Mouse (Mus musculus) G1E (cell line): Measurements from ENCODE around the gene Tuba1b. TPM values are rescaled to one million over a fixed set of nuclear protein-coding genes. Genes with fewer than 3 reads are reported as not detected.

ENCODE experiments used
- ATAC-seq: 2 replicates; pipeline ENCODE4 v1.8.0; 2016; ENCODE audit warnings: mild to moderate bottlenecking; ENCODE audit not compliant: insufficient number of reproducible peaks, poor library complexity, low FRiP score, severe bottlenecking; ENCODE audit errors: extremely low read depth
- DNase-seq: peaks from one replicate; pipeline ENCODE4 v3.0.0; 2012; ENCODE audit warnings: low spot score
- H3K27me3 ChIP-seq: 2 replicates; pipeline ENCODE4 v1.6.1; 2012; ENCODE audit warnings: mild to moderate bottlenecking, low read length, inconsistent platforms; ENCODE audit not compliant: insufficient read depth
- H3K36me3 ChIP-seq: replicated peaks from 2 replicates; pipeline ENCODE3; 2012; ENCODE audit warnings: mild to moderate bottlenecking, inconsistent platforms
- H3K4me1 ChIP-seq: 2 replicates; pipeline ENCODE4 v1.6.1; 2012; ENCODE audit warnings: low read depth, low read length, inconsistent platforms, mixed read lengths; ENCODE audit not compliant: insufficient read depth
- H3K4me3 ChIP-seq: 2 replicates; pipeline ENCODE4 v1.5.1; 2012; ENCODE audit warnings: low read depth, mild to moderate bottlenecking, inconsistent platforms, low read length, moderate library complexity, mixed read lengths
- H3K9me3 ChIP-seq: replicated peaks from 2 replicates; pipeline ENCODE4 v1.6.1; 2012; ENCODE audit warnings: inconsistent platforms
- CTCF ChIP-seq: IDR thresholded peaks from 2 replicates; pipeline ENCODE4 v1.5.1; 2012; ENCODE audit warnings: low read depth, low read length, inconsistent platforms, mixed read lengths
- GATA1 ChIP-seq: IDR thresholded peaks from 2 replicates; pipeline ENCODE4 v1.6.1; 2012; ENCODE audit warnings: borderline replicate concordance, low read length, inconsistent platforms, mixed read lengths
- GATA2 ChIP-seq: IDR thresholded peaks from 2 replicates; pipeline ENCODE4 v1.6.1; 2012; ENCODE audit warnings: low read depth, low read length, inconsistent platforms, borderline replicate concordance
- POLR2AphosphoS5 ChIP-seq: IDR thresholded peaks from 2 replicates; pipeline ENCODE4 v1.6.1; 2012; ENCODE audit warnings: low read depth, low read length, inconsistent platforms; ENCODE audit not compliant: insufficient replicate concordance
- TAL1 ChIP-seq: conservative IDR thresholded peaks from 2 replicates; pipeline ENCODE4 v1.6.1; 2012; ENCODE audit warnings: low read depth, low read length, inconsistent platforms, mixed read lengths
- polyA plus RNA-seq: library from polyadenylated mRNA; stranded (reverse); fragments of >175 nt; gene quantifications from 2 replicates; pipeline ENCODE4 v1.2.3, GENCODE M21; 2012
- total RNA-seq, 2 experiments: library from RNA; stranded (forward) in 1 of 2; stranded (reverse) in 1 of 2; fragments of 200-1000 nt in 1 of 2; fragments of >200 nt in 1 of 2; fragmentation: Nextera tagmentation in 1 of 2; gene quantifications; 2 replicates each; pipeline ENCODE4 v1.2.3; 2014 to 2017

The Tuba1b gene
- total RNA-seq (2014; fragmentation: Nextera tagmentation) (1,654 and 1,866 TPM in 2 replicates), total RNA-seq (2017) (717 and 929 TPM in 2 replicates), polyA plus RNA-seq (255 and 384 TPM in 2 replicates)

- H3K9me3 ChIP-seq = no peaks in the 10 kb centered on the region
- peaks cover 40% of the 10 kb centered on the region for H3K4me1 ChIP-seq
- ATAC-seq (peak; percentile 43; the same call in 1 of the 2 replicates), DNase-seq (peak; percentile 87)
- H3K36me3 ChIP-seq = peaks cover 35% of the 10 kb centered on the region
- H3K27me3 ChIP-seq = no peaks in the 10 kb centered on the region
- H3K4me3 ChIP-seq = peak within 1 kb of the TSS; percentile 78
- TF ChIP-seq POLR2AphosphoS5 = no peak; the same call in 1 of the 2 replicates
- TF ChIP-seq TAL1 = no peak
- TF ChIP-seq GATA1 = no peak
- no peak for TF ChIP-seq GATA2
- no peak for TF ChIP-seq CTCF
Observed at GRCm38 (mm10) chr15:98934217-98934839, at the start of gene Tuba1b. Tuba1b (minus strand) TSS chr15:98934565.

GRCm38 (mm10) chr15:98983431-98984081 is 49.2 kb upstream of the Tuba1b start:
- peaks cover 12% of the 10 kb centered on the region; the same call in 1 of the 2 replicates for H3K4me1 ChIP-seq
- no peak overlapping the region for H3K4me3 ChIP-seq
- peaks cover 14% of the 10 kb centered on the region for H3K27me3 ChIP-seq
- no peaks in the 10 kb centered on the region for H3K9me3 ChIP-seq
- no peaks in the 10 kb centered on the region for H3K36me3 ChIP-seq
- no peak for DNase-seq
- no peak for TF ChIP-seq CTCF
- no peak for TF ChIP-seq TAL1
- no peak for TF ChIP-seq POLR2AphosphoS5
- TF ChIP-seq GATA1 = no peak
- TF ChIP-seq GATA2 = no peak
- no peak for ATAC-seq

GRCm38 (mm10) chr15:98982100-98982499 is 47.7 kb upstream of the Tuba1b start:
- TF ChIP-seq TAL1 (no peak), GATA2 (no peak), POLR2AphosphoS5 (no peak), GATA1 (no peak), CTCF (no peak)
- peaks cover 28% of the 10 kb centered on the region for H3K27me3 ChIP-seq
- no peak overlapping the region for H3K4me3 ChIP-seq
- H3K9me3 ChIP-seq = no peaks in the 10 kb centered on the region
- peaks cover 17% of the 10 kb centered on the region; the same call in 1 of the 2 replicates for H3K4me1 ChIP-seq
- no peaks in the 10 kb centered on the region for H3K36me3 ChIP-seq
- DNase-seq (no peak), ATAC-seq (no peak)

GRCm38 (mm10) chr15:98980012-98980614 is 45.7 kb upstream of the Tuba1b start:
- Histone ChIP-seq H3K4me3 (no peak overlapping the region), H3K27me3 (peaks cover 39% of the 10 kb centered on the region), H3K9me3 (no peaks in the 10 kb centered on the region), H3K36me3 (no peaks in the 10 kb centered on the region), H3K4me1 (peaks cover 11% of the 10 kb centered on the region; the same call in 1 of the 2 replicates)
- TF ChIP-seq GATA1 (no peak), GATA2 (no peak), POLR2AphosphoS5 (no peak), TAL1 (no peak), CTCF (no peak)
- DNase-seq (no peak), ATAC-seq (no peak)

- DNase-seq (no peak), ATAC-seq (no peak)
- Histone ChIP-seq H3K27me3 (peaks cover 43% of the 10 kb centered on the region), H3K36me3 (no peaks in the 10 kb centered on the region), H3K4me1 (peaks cover 9% of the 10 kb centered on the region; the same call in 1 of the 2 replicates), H3K4me3 (no peak overlapping the region), H3K9me3 (no peaks in the 10 kb centered on the region)
- TF ChIP-seq POLR2AphosphoS5 = no peak
- TF ChIP-seq GATA1 = no peak
- TF ChIP-seq CTCF = no peak
- TF ChIP-seq GATA2 = no peak
- no peak for TF ChIP-seq TAL1
Observed at GRCm38 (mm10) chr15:98978409-98979172, 44.2 kb upstream of the Tuba1b start.
